Mouse (Mus musculus) spleen, adult 2 months (tissue): ENCODE data around the gene Fem1a.

Experiments
- CTCF ChIP-seq: fragments of 200-500 bp; IDR thresholded peaks from 2 replicates; pipeline ENCODE4 v1.5.1; 2011; ENCODE audit warnings: mild to moderate bottlenecking, inconsistent platforms; ENCODE audit not compliant: insufficient read depth, insufficient read length, insufficient replicate concordance; ENCODE audit errors: extremely low read depth
- POLR2A ChIP-seq: fragments of 200-500 bp; IDR thresholded peaks from 2 replicates; pipeline ENCODE4 v1.6.1; 2011; ENCODE audit warnings: low read depth, low read length, inconsistent platforms

DNA sequence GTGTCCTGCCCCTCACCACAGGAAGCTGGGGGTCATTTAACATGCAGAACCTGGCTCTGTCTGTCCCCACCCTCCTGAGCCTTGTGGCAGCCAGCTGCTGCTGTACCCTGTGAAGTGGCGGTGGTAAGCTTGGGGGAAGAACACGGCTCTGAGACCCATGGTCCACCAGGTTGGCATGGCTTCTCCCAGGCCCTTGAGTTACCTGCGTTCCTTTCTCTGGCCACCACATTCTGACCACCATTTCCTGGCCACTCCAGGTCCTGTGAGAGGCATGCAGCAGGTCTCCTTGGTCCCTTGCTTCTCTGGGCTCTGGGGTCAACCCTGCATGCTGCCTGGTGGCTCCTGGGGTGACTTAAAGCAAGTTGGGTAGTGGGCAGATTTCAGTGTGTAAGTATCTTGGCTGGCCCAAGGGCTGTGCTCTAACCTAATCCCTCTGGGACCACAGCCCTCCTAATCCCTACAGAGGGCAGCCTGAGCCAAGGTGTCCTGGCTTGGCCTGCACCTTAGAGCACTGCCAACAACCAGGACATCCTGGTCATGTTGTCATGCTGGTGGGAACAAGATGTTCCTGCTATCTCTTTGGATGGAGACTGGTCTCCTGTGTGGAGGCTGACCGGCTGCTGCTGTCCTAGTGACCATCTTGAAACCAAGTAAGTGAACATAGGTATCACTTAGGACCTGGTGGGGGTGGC is 36.1 kb downstream of the Fem1a start, which contains the start of gene Plin3:
- TF ChIP-seq CTCF = no peak
- TF ChIP-seq POLR2A = no peak
